Mouse (Mus musculus) T-cell, adult 2 months (primary cell): ENCODE results near the gene Spata20.

Experiments used
- DNase-seq: peaks from one replicate; pipeline ENCODE4 v3.0.0; 2022; ENCODE audit warnings: low spot score

The Spata20 gene

DNA sequence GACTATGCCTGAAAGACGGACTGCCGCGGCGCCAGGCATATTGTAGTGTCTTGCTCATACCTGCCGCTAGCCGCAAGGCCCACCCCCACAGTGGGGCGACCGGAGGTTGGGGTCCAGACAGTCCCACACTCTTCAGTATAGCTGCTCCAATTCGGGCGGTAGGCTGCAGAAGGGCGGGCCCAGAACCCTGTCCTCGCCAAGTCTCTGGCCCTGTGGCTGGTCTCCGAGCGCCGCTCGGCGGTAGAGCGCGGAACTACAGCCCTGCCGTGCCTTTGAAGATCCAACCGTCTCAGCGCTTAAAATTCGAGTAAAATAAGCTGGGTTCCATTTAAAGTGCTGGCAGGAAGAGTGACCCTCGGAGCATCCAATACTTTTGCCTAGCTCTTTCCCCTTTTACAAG, at the start of gene Spata20:
Gene Spata20 (minus strand): TSS at position 179 of the 400 bp plus-strand sequence.
- peak; percentile 67 for DNase-seq

DNA sequence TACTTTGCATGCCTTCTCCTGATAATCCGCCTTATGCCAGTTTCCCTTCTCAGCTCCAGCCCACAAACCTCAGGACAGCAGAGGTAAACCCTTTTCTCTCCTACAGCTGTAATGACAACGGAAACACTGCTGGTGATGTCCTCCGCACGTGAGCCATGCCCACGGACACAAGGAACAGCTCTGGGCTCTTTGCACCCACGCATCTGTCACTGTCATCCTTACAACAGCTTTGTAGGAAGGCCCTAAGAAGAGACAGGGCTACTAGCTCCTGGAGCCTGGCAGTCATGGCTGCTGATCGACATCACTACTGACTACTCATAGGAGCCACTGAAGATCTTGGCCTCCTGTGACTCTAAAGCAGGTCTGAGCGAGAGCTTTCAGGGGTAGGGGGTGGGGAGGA, 47.2 kb upstream of the Spata20 start:
- DNase-seq = no peak

DNA sequence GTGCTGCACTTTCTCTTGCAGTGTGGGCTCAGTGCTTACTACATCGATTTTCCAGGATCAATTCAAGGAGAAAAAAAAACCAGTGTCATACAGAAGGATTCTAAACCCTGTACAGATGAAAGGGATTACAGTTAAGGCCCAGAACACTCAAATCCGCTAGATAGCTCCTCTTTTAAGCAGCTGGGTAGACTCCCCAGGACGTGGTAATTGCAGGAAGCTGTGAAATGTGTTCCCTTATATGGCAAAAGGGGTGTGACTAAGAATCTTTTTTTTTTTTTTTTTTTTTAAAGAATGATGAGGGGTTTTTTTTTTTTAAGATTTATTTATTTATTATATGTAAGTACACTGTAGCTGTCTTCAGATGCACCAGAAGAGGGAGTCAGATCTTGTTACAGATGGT, 42.9 kb upstream of the Spata20 start:
- no peak for DNase-seq

DNA sequence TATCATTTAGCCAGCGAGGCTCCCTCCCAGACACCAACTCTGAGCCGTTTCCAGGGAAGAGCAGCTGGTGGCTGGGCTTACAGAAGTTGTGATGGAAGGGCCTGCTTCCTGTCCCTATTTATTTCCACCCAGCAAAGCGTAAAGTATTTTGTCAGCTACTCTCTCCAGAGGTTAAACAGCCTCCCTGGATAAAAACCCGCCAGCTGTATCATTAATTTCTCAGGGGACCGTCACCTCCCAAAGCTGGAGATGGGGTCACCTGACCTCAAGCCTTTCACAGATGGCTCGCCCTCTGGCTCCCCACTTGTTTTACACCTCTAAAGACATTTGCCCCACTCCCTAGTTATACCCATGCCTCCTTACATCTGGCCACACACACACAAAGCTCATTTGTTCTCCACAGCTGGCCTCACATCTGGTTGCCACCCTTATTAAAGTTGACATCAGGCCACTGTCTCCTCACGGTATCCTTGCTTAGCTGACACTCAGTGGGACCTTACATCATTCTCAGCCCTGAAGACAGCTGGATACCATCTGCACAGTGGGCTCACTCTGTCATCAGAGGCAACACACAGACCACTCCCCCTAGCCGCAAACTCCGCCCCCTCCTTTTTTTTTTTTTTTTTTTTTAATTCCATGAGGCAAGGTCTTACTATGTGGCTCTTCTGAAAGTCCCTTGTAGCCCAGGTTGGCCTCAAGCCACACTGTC, 40.3 kb upstream of the Spata20 start:
- DNase-seq = no peak

DNA sequence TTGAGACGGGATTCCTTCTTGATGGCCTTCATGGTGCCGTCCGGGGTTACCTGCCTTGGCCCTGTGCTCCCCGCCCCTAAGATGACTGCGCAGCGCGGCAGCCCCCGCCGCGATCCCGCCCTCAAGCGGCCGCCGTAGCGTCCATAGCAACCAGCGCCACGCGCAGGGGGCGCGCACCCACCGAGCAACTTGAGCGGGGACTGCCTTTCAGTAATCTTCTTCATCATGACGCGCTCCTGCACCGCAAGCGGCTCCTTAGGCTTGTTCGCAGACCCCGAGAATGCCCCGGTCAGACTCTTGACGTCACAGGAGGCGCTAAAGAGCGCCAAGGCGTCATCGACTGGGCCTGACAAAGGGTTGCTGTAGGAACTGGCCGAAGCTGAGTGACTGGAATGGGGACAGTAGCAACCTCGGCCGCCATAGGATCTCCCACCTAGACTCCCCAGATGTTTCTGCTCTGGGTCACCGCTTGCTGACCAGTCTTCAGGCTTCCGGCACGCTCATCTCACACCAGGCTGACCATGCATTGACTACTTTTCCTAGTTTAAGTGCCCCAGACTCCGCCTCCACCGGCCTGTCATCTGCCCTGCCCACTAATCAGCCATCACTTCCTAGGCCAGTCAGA, 35.4 kb upstream of the Spata20 start, which contains the start of gene Mycbpap:
Gene Mycbpap (minus strand): TSS at position 524 of the 625 bp plus-strand sequence.
- DNase-seq = peak; percentile 7

DNA sequence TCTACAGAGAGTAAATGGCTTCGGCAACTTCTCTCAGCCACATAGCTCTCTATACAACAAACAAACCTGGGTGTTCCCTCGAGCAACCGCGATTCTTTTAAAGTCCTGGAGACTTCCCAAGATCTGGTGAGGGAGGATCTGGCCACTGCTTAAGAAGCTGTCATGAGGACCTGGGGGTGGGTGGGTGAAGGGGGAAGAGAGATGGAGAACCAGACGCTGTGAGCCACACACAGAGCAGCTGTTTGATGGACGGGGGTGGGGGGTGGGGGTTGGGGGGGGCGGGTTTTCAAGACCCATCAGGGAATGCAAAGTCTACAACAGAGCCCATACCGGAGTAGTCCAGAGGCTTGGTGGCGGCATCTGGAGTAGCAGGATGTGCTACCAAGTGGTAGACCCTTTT, 27.5 kb upstream of the Spata20 start:
- no peak for DNase-seq

DNA sequence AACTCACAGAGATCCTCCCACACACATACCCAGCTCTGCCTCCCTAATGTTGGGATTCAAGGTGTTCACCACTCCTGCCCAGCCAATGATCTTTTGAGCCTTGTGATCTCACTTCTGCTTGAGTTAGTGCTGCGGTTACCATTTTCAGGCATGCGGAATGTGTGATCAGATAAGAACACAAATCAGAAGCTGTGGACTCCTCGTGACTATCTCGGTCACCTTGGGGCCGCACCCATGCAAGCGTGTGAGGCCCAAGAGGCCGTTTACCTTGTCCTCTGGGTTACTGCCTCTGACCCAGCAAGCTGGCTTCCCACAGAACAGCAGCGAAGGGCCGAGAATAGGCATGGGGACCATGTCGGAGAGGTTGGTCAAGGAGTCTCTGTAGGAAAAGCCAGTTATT, 23.0 kb upstream of the Spata20 start:
- DNase-seq = no peak

DNA sequence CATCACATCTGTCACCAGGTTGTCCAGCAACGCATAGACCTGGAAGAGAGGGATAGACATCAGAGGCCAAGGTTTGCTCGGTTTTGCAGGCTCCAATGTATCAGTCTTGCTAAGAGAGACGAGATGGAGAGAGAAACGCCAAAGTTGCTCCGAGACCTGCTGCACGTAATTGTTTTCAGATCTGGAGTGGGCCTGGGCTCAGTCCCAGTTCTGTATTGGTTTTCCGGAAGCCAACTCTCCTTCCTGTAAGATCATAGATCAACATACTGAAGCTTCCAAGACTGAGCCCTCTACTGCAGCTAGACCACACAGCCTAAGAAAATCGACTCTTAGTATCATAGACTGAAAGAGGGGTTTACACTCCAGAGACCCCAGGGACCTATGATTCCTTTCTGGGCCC, 15.5 kb upstream of the Spata20 start:
- no peak for DNase-seq

DNA sequence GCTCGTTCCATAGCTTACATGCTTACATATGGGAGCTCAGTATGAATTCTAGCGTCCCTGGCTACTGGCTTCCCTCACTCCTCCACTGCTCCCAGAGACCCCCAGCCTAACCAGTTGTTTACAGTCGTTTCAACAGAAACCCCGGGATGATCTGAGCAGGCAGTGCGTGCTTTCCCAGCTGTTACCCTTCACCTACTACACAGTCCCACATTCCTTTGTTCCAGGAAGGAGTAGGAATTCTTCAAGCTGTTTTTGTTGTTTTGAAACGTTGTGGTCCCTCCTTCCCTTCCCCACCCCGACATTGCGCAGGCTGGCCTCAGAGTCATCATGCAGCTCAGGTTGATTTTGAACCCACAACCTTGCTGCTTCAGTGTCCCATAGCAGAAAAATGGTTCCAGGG, 14.4 kb upstream of the Spata20 start:
- DNase-seq = no peak

DNA sequence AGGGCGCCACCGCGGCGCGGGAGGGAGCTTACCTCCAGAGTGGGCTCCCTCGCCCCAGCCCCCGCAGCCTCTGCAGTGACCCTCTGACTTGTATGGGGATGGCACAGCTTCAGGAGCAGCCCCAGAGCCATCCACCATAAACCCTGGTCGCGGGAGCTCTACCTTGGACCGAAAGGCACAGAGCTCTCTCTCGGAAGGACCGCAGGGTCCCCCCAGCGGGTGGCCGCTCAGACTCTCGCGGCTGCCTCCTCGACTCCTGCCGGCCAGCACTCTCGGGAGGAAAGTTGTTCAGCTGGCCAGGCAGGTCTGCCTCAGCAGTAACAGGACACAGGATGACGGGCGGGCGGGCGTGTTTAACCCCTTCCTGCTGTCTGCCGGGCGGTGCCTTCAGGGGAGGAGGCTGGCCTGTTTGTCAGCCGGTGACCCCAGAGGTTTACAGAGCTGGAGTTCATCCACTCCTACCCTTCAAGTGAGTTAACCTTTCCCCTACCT, 13.7 kb upstream of the Spata20 start, which contains the start of gene Epn3:
Gene Epn3 (minus strand): TSS at position 314 of the 492 bp plus-strand sequence.
- DNase-seq = no peak

DNA sequence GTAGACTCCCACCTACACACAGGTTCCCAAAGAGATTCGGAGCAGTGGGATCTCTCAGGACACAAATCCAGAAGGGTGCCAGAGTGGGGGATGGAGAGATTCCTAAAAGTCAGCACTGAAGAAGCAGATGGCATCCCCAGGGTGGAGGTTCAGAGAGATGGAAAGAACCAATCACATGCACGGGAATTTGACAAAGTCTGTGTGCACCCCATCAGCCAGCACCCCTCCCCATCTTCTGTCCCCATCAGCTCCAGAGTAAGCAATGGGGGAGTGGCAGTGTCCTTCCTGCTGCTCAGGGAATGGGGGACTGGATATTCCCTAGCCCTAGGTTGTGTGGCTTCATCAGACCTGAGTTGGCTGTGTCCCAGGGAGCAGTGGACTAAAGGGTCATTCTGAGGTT, 13.1 kb upstream of the Spata20 start:
- no peak for DNase-seq

DNA sequence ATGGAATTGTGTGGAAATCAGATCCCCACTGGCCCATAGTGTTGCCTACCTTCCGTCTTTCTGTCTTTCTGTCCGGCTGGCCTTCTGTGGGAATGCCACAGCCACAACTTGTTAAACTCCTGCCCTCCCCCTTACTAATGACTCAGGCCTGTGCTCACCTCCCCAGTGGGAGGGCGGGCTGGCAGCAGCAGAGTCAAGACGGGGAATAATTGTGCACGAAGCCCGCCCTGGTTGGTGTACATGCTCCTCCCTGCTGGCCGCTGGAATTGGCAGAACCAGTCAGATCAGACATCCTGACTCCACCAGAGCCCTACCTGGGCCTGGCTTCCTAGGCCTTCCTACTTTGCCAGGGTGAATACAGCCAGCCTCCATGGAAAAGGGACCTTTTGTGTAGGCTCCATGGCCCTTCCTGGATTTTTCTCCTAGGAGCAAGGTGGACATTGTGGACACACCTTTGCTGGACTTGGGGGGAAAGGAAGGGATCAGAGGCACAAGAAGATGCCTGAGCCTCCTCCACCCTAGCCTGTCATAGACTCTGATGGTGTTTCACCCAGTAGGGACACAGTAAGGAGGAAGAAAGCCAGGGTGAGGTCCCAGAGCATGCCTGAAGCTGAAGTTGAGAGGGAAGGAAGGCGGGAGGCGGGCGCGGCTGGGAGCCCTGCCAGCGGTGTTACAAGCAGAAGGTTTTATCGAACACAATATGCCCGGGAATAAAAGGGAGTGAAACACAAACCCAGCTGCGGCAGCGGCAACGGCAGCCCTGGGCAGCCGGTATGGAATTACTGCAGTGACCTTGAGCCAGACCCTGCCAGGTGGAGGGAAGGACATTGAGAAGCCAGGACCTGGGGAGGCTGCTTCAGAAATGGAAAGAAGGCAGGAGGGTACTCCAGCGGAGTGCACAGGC, 12.4 kb upstream of the Spata20 start:
- no peak for DNase-seq

DNA sequence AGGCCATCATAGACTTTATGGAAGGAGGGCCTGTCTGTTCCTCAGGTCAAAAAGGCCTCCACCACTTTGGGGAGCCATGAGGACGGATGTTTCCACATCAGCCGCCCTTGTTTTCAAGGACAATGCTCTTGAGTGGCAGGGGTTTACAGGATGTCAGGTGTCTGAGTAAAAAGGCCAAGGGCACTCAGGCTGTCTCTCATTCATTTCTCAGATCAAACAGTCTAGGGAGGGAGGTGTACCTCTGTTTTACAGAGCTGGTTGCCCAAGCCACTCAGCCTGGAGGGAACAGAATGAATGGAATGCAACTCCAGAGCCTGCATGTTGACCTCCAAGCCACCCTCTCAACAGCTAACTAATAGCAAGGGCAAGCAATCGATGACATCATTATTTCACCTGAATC, 9.4 kb upstream of the Spata20 start:
- DNase-seq = no peak

DNA sequence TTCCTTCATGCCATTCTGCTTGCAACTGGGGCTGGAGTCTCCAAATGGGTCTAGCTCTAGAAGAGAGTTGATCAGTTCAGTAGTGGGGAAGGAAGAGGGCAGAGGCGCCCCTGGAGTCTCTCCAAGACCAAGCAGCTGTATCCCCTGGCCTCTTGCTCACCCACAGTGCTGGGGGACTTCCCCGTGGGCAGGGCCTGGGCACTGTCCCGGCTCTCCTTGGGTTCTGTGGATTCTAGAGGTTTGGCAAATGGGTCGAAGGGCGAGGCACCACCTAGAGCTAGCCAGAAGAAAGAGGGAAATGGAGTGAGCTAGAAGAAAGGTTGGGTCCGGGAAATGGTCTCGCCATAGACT, 5.7 kb upstream of the Spata20 start:
- no peak for DNase-seq

DNA sequence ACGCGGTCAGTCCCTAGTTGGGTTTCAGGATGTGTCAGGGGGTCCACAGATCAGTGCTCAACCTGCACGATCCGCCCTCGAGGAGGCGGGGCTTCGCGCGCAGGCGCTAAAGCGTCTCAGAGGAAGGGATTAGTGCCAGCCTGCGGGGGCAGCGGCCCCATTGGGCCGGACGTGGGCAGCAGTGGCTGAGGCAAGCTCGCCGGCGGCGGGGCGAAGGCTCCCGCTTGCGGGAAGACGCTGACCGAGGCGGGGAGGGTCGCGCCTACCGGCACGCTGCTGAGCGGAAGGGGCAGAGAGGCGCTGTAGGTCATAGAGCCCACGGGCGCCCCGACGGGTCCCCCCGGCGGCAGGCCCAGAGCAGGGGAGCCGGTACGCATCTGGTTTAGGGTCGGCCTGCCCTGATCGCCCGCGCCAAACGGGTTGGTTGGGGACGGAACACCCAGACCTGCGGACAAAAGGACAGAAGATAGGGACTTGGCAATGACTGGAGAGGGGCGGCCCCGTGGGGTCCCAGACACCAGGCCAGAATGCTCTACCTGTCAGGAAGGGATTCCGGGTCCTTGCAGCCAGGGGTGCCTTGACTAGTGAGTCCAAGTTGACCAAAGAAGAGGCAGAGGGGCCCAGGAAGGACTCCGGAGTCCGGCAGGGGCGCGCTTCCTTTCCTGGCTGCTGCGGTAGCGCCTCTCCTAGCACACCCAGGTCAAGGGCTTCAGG, 5.2 kb upstream of the Spata20 start:
- no peak for DNase-seq

DNA sequence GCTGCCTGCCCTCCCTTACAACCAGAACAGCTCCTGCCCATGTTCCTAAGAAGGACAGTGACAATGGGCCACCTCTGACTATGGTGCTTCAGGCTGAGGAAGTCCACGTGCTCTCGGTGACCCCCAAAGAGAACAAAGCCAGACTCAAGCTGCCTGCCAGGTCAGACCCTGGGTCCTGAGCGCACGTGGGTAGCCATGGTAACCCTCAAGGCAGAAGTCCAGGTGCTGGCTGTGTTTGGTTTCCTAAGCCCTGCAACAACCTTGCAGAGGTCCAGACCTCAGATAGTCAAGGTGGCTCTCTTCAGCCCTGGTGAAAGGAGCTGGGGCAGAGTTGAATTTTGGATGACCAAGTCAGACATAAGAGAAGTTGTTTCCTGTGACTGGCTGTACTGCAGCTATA, 3.8 kb upstream of the Spata20 start:
- DNase-seq = no peak

DNA sequence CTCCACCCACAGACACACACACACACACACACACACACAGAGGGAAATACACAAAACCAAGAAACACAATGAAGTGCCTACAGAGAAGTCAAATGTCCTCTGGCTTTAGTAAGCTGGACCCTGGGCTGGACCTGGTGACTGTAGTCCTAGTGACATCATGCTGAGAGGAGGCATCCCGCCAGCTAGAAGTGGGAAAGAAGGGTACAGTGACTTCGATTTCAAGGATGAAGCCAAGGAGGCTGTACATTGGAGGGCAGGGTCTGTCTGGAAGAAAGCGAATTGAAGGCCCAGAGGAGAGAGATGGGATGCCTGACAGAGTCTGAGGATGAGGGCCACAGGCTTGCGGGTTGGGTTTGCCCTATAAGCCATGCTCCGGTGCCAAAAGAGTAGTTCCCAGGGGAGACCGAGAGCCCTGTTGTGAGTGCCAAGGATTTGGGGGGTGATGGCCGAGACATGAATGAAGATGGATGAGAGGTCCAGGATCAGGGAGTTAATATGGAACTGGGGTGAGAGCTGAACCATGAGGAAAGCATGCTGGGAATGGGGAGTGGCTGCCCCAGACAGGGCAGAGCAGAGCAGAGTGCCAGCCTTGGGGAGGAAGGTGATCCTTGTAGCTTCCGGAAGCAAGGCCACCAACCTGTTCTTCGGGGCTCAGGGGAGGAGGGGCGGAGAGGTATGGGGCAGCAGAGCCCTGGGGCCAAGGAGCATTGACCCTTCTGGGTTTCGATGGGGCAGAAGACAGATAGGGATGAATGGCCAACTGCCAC, 3.0 kb upstream of the Spata20 start:
- DNase-seq = no peak

DNA sequence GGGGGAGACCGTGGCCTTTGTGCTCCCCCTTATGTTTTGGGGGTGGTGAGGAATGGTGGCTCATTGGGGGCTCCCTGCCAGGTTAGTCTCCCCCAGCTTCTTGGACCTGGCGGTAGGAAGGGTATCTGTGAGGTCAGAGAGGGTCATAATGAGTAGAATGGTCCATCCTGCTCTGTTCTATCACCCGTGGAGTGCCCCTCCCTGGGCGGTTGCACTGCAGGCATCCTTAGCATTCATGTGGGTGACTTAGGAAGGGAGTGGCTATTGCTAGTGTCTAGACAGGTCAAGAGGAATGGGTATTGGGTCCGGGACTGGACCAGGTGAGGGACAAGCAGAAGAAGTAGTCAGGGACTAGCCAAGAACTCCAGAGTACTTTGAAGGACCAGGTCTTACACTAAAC, 756 bp downstream of the Spata20 start:
- no peak for DNase-seq

DNA sequence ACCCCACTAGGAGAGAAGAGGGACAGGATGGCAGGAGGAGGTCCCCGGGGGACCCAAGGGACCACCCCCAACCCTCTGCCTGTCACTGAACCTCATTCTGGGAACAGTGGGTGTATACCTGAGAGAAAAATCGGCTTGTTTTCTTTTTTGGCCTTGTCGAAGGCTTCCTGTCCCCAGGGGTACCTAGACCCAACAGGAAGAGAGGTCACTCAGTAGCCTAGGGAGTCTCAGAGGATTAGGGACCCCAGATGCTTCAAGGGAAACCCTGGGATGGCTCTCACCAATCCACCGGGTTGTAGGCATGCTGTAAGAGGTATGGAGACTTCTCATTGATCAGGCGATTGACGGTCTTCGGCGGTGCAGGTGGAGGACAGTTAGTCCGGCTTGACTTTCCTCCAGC, 1.3 kb downstream of the Spata20 start:
- DNase-seq = no peak

DNA sequence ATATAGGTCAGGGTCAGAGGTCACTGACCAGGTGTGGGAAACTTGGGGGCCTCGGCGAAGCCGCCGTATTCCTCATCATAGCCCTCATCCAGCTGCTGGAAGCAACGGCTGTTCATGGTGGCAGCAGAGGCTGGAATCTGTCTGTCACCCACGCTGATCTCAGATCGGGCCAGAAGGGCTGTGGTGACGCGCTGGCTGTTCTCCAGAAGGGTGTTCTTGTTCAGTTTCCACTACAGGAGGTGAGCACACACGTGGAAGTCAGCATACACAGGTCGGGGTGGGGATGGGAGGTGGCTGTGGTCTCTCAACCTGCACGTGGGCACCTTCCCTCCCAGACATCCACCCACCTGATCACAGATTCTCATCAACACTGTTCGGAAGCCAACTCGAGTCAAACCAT, 2.1 kb downstream of the Spata20 start:
- DNase-seq = no peak

DNA sequence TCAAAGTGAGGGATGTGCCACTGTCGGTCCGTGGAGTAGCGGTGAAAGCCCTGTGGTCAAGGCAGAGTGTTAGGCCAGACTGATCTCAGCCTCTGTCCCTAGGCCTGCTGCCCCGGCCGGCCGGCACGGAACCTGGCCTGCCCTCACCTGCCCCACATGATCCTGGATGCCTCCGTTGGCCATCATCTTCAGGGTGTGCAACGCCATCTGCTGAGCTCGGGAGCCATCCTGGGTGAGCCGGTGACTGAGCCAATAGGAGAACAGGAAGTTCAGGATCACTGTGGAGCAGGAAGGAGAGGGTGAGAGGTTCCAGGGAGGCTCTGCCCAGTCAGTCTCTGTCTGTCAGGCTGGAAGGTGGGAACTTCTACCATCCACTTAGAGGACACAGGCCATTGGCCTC, 2.5 kb downstream of the Spata20 start:
- no peak for DNase-seq
